Mouse (Mus musculus) ES-E14 (cell line): ENCODE data around the gene Dnajb14. TPM values are rescaled to one million over a fixed set of nuclear protein-coding genes. Genes with fewer than 3 reads are reported as not detected.

ENCODE experiments used
- DNase-seq: peaks from one replicate; pipeline ENCODE4 v3.0.0-alpha.2; 2013; ENCODE audit warnings: low read depth, low spot score
- H3K27ac ChIP-seq: 2 replicates; pipeline ENCODE4 v1.5.1; 2012; ENCODE audit warnings: low read depth, mild to moderate bottlenecking, low read length, moderate library complexity, mixed read lengths; ENCODE audit not compliant: poor library complexity, insufficient read depth, severe bottlenecking
- H3K36me3 ChIP-seq: 2 replicates; pipeline ENCODE4 v1.6.1; 2012; ENCODE audit warnings: mild to moderate bottlenecking, low read length, moderate library complexity, mixed read lengths; ENCODE audit not compliant: control insufficient read depth, poor library complexity, insufficient read depth, severe bottlenecking
- H3K4me1 ChIP-seq, 2 experiments: fragments of 150-350 bp in 1 of 2; sonication (generic) in 1 of 2; 2 replicates each; pipeline ENCODE4 v1.6.1; 2012; ENCODE audit warnings: low read length in 2 of 2, mild to moderate bottlenecking in 1 of 2, mixed read lengths in 1 of 2; ENCODE audit not compliant: control insufficient read depth in 2 of 2, insufficient read depth in 2 of 2, poor library complexity in 1 of 2
- H3K4me3 ChIP-seq, 2 experiments: fragments of 150-350 bp in 1 of 2; sonication (generic) in 1 of 2; 2 replicates each; pipeline ENCODE4 v1.5.1; 2012; ENCODE audit warnings: low read length in 2 of 2, low read depth in 1 of 2, mild to moderate bottlenecking in 1 of 2, mixed read lengths in 1 of 2; ENCODE audit not compliant: insufficient read depth in 1 of 2, poor library complexity in 1 of 2, severe bottlenecking in 1 of 2
- H3K9ac ChIP-seq: 2 replicates; pipeline ENCODE4 v1.6.1; 2012; ENCODE audit warnings: low read depth, mild to moderate bottlenecking, low read length, mixed read lengths; ENCODE audit not compliant: poor library complexity, insufficient read depth, severe bottlenecking
- H3K9me3 ChIP-seq: fragments of 150-350 bp; sonication (generic); 2 replicates; pipeline ENCODE4 v1.6.1; 2012; ENCODE audit warnings: low read depth, mild to moderate bottlenecking, low read length; ENCODE audit not compliant: control insufficient read depth, insufficient read depth
- CHD2 ChIP-seq: IDR thresholded peaks from 2 replicates; pipeline ENCODE4 v1.6.1; 2014; ENCODE audit warnings: mild to moderate bottlenecking, low read depth, low read length, inconsistent platforms
- HCFC1 ChIP-seq: IDR thresholded peaks from 2 replicates; pipeline ENCODE4 v1.6.1; 2012; ENCODE audit warnings: low read length, inconsistent platforms, borderline replicate concordance; ENCODE audit not compliant: insufficient read depth
- MAFK ChIP-seq: IDR thresholded peaks from 2 replicates; pipeline ENCODE4 v1.6.1; 2014; ENCODE audit warnings: mild to moderate bottlenecking, low read depth, low read length, inconsistent platforms; ENCODE audit not compliant: insufficient read depth
- ZC3H11A ChIP-seq: IDR thresholded peaks from 2 replicates; pipeline ENCODE4 v1.6.1; 2012; ENCODE audit warnings: low read depth, mild to moderate bottlenecking, inconsistent platforms, low read length, borderline replicate concordance
- ZNF384 ChIP-seq: IDR thresholded peaks from 2 replicates; pipeline ENCODE4 v1.6.1; 2012; ENCODE audit warnings: low read depth, low read length, inconsistent platforms
- in situ Hi-C, 2 experiments: fragments of 600-800 bp; cut with MboI; formaldehyde crosslinking; loops; one replicate each; pipeline ENCODE4 v1.15.1; 2025; ENCODE audit warnings: low sequenced_read_pairs in 2 of 2, inconsistent platforms in 1 of 2; ENCODE audit not compliant: unreplicated experiment in 2 of 2
- total RNA-seq: library from RNA; depleted of rRNA; stranded (reverse); fragments of 300-350 nt; gene quantifications from 2 replicates; pipeline ENCODE4 v1.2.3, GENCODE M21; 2012

The Dnajb14 gene
- total RNA-seq, 1 experiment, result 5.1 TPM

- no peak for TF ChIP-seq MAFK
- TF ChIP-seq CHD2, result no peak
- TF ChIP-seq ZC3H11A, result no peak
- TF ChIP-seq ZNF384, result no peak
- no peak for TF ChIP-seq HCFC1
- DNase-seq, result no peak
- in situ Hi-C loops, result no loop called here
These were observed 84.9 kb downstream of the Dnajb14 start for GRCm38 (mm10) chr3:137952225-137952913.

GRCm38 (mm10) chr3:137952914-137953880 is 85.7 kb downstream of the Dnajb14 start:
- in situ Hi-C loops, result no loop called here

More at GRCm38 (mm10) chr3:137952225-137952913, 84.9 kb downstream of the Dnajb14 start:
- H3K4me1 ChIP-seq, result peaks cover 7 to 13% of the 10 kb centered on the region in 2 experiments; a peak in 3 of 4 replicates
- no peaks in the 10 kb centered on the region for H3K36me3 ChIP-seq
- no peak overlapping the region for H3K4me3 ChIP-seq
- H3K9ac ChIP-seq, result no peak overlapping the region; the same call in 1 of the 2 replicates
- H3K9me3 ChIP-seq, result no peaks in the 10 kb centered on the region
- no peak overlapping the region; the same call in 1 of the 2 replicates for H3K27ac ChIP-seq

GRCm38 (mm10) chr3:137954256-137954916 is 86.9 kb downstream of the Dnajb14 start:
- no peak for DNase-seq
- H3K9ac ChIP-seq, result no peak overlapping the region; the same call in 1 of the 2 replicates

More at GRCm38 (mm10) chr3:137952914-137953880, 85.7 kb downstream of the Dnajb14 start:
- H3K4me1 ChIP-seq, result peaks cover 7 to 13% of the 10 kb centered on the region in 2 experiments; a peak in 3 of 4 replicates
- no peak overlapping the region for H3K9ac ChIP-seq
- no peaks in the 10 kb centered on the region for H3K36me3 ChIP-seq
- TF ChIP-seq CHD2 (no peak), HCFC1 (no peak), MAFK (no peak), ZNF384 (no peak), ZC3H11A (no peak)
- no peak overlapping the region for H3K4me3 ChIP-seq
- no peak for DNase-seq
- H3K9me3 ChIP-seq, result no peaks in the 10 kb centered on the region
- H3K27ac ChIP-seq, result no peak overlapping the region; the same call in 1 of the 2 replicates

More at GRCm38 (mm10) chr3:137954256-137954916, 86.9 kb downstream of the Dnajb14 start:
- H3K27ac ChIP-seq, result no peak overlapping the region; the same call in 1 of the 2 replicates
- H3K4me3 ChIP-seq, result peak overlapping the region; percentile 20 to 42; a peak in 3 of 4 replicates
- peaks cover 7 to 13% of the 10 kb centered on the region in 2 experiments; a peak in 3 of 4 replicates for H3K4me1 ChIP-seq
- no peaks in the 10 kb centered on the region for H3K9me3 ChIP-seq
- no peaks in the 10 kb centered on the region for H3K36me3 ChIP-seq
- in situ Hi-C loops, result no loop called here
- TF ChIP-seq CHD2 (no peak), MAFK (no peak), ZNF384 (no peak), ZC3H11A (no peak), HCFC1 (no peak)
